Mouse (Mus musculus) testis, postnatal 14 days (tissue): ENCODE measurements around the gene Arhgef28.
"Not testable (repeated sequence)": the region's sequence is repeated elsewhere in the genome, so short reads cannot be mapped to it uniquely, and the experiment has no call there.

ENCODE experiments used
- DNase-seq: peaks from one replicate; pipeline ENCODE4 v3.0.0; 2021; ENCODE audit warnings: low spot score

Gene Arhgef28

DNA sequence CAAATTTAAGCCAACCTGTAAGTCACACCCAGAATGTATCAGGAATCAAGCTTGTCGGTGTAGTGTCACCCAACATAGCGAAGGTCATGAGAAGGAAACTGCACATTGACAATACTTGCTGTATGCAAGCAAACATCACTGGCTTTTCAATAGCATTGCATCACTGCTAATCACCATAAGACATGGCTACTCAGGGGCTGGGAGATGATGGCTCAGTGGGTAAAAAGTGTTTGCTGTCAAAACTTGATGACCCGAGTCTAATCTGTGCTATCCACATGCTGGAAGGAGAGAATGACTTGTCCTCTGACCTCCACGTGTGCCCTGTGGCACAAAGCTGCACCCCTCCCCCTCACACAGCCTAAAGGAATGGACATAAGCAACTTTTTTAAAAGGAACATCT is 133.0 kb downstream of the Arhgef28 start:
- DNase-seq = no peak

DNA sequence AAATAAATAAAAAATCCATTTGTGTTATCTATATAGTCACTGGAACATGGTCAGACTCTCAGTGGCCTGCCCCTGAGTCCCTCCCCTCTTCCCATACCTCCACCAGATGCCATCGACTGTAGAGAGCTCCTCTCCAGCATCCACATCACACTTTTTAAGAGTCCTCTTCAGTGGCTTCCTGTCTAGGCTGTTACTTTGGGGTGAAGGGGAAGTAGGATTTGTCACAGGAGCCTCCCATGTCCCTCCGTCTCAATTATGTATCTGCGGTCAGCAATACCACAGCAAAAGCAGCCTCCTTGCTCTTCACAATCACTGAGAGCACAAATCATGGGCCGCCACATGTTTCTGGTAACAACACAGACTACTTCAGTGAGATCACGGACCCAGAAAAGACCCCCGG is 135.8 kb downstream of the Arhgef28 start:
- no peak for DNase-seq

DNA sequence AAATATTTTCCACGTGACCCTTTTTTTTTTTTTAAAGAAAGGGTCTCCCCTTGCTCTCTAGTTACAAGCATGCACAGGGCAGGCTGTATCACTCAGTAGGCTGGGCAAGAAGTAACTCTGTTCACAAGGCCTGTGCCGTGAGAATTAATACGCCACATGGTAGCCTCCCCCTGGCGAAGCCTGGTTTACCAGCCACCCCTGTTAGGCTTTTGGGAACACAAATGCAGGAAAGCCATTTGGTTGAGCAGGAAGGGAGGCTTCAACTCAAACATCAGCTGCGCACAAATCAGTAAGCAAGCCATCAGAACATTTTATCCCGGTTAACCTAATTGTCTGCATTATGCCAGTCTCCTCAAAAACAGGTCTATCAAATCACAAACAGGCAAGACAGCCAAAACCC is 136.6 kb downstream of the Arhgef28 start:
- no peak for DNase-seq

DNA sequence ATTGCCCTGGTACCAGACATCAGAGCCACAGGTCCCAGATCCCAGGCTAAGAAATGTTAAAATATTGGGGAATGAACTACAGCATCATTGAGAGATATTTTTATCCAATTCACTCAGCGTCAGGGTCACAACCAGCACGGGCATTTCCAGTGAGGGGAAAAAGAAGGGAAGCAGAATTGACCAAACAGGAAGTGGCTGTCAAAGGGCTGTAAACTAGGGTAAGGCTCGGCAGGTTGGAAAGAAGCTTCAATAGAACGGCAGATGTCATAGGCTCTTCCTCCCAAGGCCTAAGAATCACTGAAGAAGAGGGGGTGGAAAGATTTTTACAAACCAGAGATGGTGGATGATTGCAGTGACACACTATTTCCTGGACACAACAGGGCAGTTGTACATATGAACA is 143.4 kb downstream of the Arhgef28 start:
- DNase-seq = no peak

DNA sequence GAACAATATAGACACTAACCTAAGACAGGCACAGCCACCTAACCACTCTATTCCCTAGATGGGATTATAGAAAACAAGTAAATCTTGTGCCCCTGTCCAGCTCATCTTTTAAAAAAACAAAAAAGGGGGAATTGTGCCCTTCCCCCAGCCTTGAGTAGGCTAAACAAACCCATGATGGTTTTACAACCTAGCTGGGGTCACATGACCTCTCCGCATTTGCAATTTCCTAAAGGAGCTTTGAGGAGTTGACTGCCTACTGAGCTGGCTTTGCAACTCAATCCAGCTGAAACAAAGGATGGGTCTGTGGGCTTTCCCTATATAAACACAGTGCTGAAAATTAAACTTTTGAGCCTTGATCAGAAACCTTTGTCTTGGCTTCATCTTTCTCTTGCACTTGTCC is 146.1 kb downstream of the Arhgef28 start:
- not testable (repeated sequence) for DNase-seq

DNA sequence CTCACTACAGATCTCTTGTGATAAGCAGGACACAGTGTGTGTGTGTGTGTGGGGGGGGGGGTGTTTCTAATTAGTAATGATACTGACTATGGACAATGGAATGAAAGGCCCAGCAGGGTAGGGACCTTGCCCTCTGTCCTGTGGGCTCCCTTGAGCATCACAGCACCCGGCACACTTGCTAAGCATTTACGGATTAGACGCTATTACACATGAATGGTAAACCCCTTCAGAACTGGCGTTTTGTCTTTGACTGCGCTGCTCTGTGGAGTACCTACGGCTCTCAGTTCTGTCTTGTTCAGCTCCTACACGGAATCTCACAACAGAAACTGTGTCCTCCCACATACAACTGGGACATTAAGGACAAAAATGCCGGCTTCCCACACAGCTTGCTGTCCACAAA is 151.0 kb downstream of the Arhgef28 start:
- DNase-seq = no peak

DNA sequence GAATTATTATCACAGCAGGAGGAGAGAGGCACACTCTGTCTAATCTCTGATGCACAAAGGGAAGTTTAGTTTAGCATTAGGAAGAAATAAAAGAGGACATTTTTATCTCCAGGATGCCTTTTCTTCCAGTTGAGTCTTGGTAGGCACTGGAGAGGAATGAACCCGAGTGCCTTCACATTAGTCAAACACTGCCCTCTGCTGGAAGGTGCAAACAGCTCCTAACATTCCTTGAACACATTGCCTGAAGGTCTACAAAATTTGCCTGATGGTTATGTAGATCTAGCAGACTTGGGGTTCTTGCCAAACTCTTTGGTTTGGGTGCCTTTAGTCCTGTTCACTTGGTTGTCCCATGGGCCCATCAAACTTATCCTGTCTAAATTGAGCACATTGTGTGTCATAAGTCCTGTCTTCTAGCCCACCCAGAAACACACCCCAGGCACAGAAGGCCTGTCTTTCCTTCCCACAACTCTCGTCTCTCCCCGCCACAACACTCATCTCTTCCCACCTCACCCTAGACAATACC is 165.6 kb downstream of the Arhgef28 start:
- DNase-seq = no peak

DNA sequence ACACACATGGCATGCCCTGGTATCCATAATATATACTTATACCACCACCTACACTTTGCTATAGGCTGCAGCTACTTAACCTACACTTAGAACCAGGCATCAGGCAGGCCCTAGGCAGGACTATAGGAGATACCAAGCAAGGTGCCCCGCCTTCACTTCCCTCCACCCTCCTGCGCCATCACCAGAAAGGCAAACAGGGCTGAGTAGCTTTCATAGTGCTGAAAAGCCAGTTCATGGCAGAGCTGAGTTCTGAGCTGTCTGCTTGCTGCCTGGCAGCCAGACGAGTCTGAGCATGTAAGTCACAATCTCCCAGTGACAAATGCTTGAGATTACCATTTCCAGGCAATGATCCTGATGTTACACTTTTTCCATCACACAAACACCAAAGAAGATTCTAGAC is 167.5 kb downstream of the Arhgef28 start:
- DNase-seq = no peak

DNA sequence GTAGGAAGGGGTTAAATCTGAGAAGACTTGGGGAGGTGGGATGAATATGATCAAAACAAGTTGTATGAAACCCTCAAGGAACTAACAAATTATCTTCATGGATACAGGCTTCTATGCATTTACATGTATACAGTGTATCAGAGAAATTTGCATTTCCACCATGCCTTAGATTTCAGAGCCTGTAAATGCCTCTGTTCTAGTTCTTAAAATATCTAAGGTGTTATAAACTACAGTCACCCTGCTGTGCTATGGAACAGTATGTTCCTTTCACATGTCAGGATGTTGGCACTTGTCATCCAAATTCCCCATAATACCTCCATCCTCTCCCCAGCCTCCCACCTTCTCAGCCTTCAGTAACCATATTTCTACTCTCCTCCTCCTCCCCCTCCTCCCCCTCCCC is 168.5 kb downstream of the Arhgef28 start:
- DNase-seq = no peak

DNA sequence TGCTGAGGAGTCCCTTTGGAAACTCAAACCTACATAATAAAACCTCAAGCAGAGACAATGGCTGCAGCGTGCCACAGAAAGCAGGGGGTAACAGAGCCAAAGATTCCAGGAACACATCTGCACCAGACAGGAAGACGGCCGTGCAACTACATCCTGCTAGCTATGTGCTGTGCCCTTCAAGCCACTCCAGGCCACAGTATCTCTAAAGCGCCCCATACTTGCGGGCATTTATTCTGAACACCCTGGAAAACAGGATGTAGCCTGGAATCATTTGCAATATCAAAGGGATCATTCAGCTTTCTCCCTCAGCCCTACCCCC is 174.6 kb downstream of the Arhgef28 start:
- DNase-seq = no peak

DNA sequence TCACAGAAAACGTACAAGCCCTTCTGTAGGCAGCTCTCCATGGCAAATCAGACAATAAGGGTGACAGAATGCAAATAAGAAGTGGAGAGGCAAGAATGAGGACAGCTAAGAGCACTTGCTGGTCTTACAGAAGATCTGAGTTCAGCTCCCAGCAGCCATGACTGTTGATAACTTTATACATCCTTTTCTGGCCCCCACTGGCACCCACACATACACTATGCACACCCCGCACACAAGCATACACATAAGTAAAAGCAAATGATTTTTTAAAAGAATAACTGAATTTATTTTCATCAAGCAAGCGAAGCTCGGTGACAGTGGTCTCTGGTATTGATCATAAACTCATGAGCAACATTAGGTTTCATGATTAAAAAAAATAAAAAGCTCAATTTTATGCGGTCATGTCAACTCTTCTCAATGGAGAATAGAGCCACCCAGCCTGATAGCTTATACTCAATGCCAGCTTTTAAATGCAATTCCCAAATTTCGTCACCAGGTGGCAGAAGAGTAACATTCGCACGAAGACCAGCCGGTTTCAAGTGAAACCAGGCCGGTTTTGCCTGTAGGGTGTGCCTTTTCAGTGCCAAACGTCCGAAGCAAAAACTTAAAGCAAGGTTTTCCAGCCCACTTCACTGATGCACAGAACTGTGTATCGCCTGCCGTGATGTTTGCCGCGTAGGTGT is 175.1 kb downstream of the Arhgef28 start:
- peak; percentile 69 for DNase-seq

DNA sequence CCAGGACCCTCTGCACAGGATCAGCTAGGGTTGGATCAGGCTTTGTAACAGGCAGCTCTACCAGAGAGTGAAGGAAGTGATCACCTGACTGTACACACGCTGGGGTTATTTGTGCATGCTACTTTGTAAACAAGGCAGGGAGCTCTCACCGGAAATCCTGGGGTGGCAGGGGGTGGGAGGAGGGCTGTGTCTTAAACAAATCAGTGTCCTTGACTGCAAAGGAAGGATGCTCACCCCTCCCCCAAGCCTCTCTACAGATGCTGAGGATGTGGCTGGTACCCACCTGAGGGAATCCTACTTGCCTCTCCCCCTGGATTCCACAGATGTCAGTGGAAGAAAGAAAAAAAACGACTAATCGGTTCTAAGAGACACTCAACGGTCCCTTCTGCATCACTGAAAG is 176.2 kb downstream of the Arhgef28 start:
- DNase-seq = no peak

DNA sequence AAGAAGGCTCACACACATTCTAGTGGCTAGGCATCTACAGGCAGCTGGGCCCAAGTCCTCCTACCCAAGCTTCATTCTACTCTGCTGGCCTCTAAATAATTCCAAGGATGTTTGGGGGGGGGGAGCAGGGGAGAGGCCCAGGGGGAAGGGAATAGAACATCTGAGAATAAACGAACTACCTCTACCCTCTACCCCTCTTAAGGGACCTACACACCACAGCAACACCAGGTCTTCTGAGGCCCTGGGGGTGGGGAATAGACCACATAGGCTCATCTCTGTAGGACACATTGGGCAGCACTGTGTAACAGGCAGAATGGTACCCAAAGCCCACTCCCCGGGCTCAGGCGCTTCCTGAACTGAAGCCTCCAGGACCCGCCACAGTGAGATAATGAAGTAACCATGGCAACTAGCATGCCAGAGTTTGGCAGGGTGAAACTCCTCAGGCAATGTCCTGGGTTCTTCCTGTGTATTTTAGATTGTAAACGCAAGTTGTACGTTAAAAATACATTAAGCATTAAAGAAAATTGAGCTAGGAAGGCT is 177.5 kb downstream of the Arhgef28 start:
- no peak for DNase-seq

DNA sequence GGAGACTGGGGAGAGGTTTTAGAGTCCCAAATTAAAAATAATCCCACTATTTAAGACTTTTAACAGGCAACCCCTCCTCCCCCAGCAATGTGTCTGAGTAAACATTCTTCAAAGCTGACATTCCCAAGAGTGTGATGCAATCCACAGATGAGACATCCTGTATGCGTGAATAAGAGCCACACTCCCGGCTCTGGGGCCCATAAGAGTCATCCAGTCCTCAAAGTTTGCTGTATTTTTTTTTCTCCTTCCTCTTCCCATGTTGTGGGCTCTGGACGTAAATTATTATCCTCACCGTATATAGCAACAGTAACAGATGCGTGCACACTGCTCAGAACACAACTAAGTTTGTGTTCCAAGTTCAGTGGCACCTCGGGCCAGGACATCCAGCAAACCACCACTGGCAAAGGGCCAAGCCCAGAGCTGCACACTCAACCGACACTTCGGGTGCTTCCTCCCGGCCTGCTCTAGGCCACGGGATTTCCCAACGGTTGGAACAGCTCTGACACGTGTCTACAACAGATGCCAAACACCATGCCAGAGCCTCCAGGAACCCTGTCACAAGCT is 178.5 kb downstream of the Arhgef28 start:
- peak; percentile 21 for DNase-seq

DNA sequence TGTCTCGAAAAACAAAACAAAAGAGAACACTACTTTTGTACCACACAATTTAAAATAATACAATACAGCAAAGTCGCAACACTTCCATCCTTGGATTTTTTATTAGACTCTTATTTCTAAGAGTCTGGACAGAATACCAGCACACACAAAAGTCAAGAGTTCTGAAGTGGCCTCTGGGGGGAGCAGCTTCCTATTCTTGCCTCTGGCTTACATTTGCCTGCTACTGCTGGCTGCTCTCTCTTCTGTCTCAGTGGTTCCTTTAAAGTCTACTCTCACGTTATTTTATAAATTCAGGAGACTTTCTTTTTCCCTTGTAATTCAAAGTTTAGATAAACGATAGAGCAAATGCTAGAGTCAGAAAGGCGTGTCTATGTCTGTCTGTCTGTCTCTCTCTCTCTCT is 179.1 kb downstream of the Arhgef28 start:
- DNase-seq = no peak

DNA sequence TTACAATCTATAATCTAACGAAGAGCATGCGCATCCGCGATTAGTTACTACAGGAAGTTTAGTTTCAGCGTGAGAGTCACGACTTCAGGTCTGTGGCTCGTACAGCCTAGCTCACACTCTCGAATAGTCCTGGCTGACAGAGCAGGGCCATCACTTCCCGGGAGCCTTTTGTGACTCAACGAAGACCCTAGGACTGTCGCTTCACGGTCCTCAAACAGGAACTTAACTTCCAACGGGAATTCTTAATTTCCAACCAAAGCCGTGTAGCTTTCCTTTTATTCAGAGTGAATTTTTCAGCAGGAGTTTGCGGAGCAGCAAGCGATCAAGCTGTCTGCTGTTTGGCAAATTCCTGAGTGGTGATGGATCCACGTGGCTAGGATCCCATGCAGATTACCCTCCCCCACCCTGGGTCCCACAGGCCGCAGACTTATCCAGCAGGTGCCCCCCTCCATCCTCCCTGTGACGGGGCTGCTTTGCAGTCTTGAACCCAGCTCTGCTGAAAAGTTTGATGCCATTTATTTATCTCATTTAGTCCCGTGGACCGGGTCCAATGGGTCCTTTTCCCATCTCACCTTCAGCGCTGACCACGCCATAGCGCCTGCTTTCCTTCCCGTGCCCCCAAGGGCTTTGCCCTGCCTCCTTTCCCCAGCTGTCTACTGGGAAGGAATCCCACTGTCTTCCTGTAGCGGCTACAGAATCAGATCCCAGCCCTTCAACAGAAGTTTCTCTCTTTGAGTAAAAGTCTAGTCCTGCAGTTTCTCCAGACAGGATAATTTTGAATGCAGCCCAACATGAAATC is 180.3 kb downstream of the Arhgef28 start:
- no peak for DNase-seq

DNA sequence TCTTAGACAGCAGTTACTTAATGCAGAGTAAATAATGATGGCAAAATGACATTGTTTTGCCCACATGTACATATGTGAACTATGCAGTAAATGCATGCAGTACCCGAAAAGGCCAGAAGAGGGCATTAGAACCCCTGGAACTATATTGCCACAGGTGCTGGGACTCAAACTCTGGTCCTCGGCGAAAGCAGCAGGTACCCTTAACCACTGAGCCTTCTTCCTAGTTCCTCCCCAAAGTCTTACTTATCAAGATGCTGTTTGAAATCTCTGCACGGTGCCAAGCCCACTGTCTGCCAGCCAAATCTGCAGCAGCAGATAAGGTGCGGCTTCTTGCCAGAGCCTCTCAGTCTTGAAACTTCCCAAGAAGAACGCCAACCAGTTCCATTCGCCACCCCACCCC is 181.1 kb downstream of the Arhgef28 start:
- DNase-seq = peak; percentile 51

DNA sequence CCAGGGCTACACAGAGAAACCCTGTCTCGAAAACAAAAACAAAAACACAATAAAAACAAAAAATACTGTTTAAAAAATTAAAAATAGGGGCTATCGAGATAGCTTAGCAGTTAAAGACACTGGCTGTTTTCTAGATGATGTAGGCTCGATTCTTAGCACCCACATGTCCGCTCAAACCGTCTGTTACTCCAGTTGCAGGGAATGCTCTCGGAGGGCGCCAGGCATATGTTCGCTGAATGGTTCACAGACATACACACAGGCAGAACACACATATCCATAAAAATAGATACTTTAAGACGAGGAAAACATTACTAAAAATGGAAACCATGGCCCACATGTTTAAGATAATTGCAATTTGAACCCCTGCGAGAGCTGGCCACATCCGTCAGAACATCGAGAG is 181.6 kb downstream of the Arhgef28 start:
- DNase-seq = no peak

DNA sequence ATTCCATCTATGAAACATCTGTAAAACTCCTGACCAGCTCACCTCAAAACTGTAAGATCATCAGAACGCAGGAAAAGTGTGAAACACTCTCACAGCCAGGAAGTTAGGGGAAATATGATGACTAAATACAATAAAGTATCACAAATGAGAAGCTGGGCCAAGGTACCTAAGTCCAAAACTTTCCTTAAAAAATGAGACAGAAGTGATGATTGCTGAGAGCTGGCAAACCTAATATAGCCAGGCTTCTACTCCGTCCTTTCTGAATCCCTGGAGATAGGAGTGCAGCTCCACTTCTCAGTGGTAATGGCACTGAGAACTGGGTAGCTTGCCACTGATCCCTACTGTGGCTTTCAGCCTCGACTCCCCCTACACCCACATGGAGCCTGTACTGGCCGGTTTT is 184.3 kb downstream of the Arhgef28 start:
- DNase-seq = no peak

DNA sequence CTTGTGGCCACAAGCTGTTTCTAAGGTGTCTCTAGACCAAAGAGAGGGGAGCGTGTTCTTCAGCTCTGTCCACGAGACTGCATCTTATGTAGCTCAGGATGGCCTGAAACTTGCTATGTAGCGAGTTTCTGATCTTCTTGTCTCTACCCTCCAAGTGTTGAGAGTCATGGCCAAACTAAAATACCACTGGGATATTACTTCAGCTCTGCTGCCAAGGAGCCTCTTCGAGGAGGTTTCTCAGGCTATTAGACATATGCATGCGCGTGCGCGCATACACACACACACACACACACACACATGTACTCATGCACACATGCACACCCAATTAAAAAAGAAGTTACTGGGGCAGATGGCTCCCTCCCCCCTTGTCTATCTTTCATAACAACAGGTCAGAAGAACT is 187.4 kb downstream of the Arhgef28 start:
- DNase-seq = not testable (repeated sequence)

DNA sequence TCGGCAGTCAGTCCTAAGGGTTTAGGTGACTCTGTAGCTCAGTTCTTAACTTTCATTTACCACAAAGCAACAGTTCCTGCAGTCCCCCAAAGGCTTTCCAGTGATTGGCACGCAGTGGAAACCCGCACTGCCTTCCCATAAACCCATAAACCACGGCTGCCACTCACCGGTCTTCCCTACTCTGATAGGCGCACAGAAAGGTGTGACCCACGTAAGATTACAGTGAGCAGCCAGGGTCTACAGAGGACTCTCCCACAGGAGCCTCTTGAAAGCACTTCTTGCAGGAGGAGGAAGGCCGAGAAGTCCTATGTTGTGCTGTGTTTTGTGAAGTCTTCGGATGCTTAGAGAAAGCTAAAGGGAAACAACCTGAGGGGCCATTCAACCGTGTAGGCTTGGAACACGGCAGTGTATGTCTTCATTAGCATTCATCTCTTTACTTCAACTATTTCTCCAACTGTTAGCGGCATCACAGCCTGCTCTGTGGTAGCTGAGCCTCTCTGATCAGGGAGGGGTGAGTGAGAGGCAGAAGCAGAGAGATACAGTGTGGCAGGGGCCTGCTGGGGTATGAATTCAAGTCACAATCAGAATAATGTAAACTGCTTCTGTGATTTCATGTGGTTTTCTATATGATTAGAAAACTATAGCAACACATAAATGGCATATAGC is 189.2 kb downstream of the Arhgef28 start:
- no peak for DNase-seq
